In the genomic region with DNA sequence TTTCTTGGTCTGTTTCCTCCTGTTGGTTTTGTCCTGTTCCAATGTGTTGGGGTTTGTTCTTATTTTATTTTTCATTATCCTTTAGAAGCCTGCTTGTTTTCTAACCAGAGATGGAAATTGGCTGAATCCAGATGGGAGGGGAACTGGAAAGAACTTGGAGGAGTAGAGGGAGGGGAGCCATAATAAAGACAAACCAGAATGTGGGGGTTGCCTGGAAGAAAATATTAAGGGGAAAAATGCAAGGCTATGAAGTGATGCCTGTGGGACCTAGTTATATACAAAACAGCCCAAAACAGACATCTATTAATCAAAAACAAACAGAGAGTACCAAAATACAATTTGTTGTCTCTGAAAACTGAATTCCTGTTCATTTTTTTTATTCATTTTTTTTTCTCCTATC, we compare ENCODE assay signal across 16 mouse cellular contexts.
"Had no signal": no experiment of that assay in that cellular context is flagged by ENCODE, and none has a peak within 500 bp of the region (broad histone marks: within the 10 kb centered on the region; RNA-seq: fewer than 3 reads in every experiment).

No protein-coding gene starts in this region.

- H3K4me1 ChIP-seq: neural tube, embryonic 12.5 days; stomach, embryonic 15.5 days had no signal

- DNase-seq: lung, adult 18-20 months; lung, embryonic 14.5 days; lung, postnatal 10 days; lung, postnatal 4 days; midbrain, embryonic 14.5 days; right cerebral cortex, postnatal 14 days; thymus, adult 2 months; thymus, postnatal 25 days; thymus, postnatal 4 days had no signal

- H3K4me3 ChIP-seq: midbrain, embryonic 10.5 days; midbrain, embryonic 12.5 days; myocyte; neural tube, embryonic 12.5 days; stomach, embryonic 15.5 days had no signal

- ATAC-seq: midbrain, embryonic 16.5 days had no signal

- H3K27ac ChIP-seq: midbrain, embryonic 10.5 days; midbrain, embryonic 12.5 days; neural tube, embryonic 12.5 days; stomach, embryonic 15.5 days; stomach, postnatal 0 days had no signal

- H3K4me2 ChIP-seq: lung, embryonic 14.5 days; midbrain, embryonic 12.5 days; neural tube, embryonic 12.5 days; stomach, embryonic 15.5 days had no signal

- H3K27me3 ChIP-seq: midbrain, embryonic 12.5 days; neural tube, embryonic 12.5 days; stomach, embryonic 15.5 days had no signal

- H3K36me3 ChIP-seq: midbrain, embryonic 10.5 days; midbrain, embryonic 12.5 days; neural tube, embryonic 12.5 days; stomach, embryonic 15.5 days had no signal

- H3K9me3 ChIP-seq: midbrain, embryonic 10.5 days; midbrain, embryonic 12.5 days; neural tube, embryonic 12.5 days; stomach, embryonic 15.5 days had no signal

- H3K9ac ChIP-seq: lung, embryonic 14.5 days; midbrain, embryonic 12.5 days; neural tube, embryonic 12.5 days; stomach, embryonic 15.5 days had no signal
